Mouse (Mus musculus): ENCODE results near the gene Gm29797. TPM values are rescaled to one million over a fixed set of nuclear protein-coding genes. Genes with fewer than 3 reads are reported as not detected.

Gene Gm29797
- polyA plus RNA-seq, 1 experiment from 2014 or later, result not detected

- Histone ChIP-seq H3K36me3 (ENCODE audit: control insufficient read depth, insufficient read depth, low read length) (no peaks in the 10 kb centered on the region), H3K9ac (ENCODE audit: low read depth, low read length) (peak overlapping the region; percentile 44; the same call in 1 of the 2 replicates), H3K27ac (ENCODE audit: low read depth, low read length) (no peak overlapping the region), H3K27me3 (ENCODE audit: control insufficient read depth, insufficient read depth, low read length) (peaks cover 47% of the 10 kb centered on the region), H3K4me2 (replicated peaks; ENCODE audit: low read depth, low read length) (peak overlapping the region; percentile 66), H3K9me3 (ENCODE audit: control insufficient read depth, low read length) (no peaks in the 10 kb centered on the region), H3K4me3 (ENCODE audit: low read length) (peak overlapping the region; percentile 52), H3K4me1 (ENCODE audit: control insufficient read depth, insufficient read depth, low read length) (peaks cover 13% of the 10 kb centered on the region)
- WGBS, result 3% methylated on average over 45 of the region's 56 CpGs
- ATAC-seq (ENCODE audit: low FRiP score, low TSS enrichment), result peak; percentile 26
Measured at GRCm38 (mm10) chr2:181670285-181670912, 13.6 kb downstream of the Gm29797 start.

DNA sequence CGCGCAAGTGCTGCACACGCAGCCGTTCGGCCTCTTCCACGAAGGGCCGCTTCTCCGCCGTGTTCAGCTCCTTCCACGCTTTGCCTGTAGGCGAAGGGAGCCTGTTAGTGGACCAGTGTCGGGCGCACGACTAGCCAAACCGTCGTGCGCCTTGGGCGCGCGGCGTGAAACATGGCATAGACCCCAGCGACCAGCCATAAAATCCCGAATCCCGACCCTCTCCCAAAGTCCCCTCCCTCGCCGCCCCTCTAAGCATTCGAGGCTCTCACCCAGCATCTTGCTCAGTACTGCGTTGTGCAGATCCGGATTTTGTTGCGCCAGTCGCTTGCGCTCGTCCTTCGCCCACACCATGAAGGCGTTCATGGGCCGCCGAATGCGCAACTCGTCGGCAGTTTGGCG lies 14.1 kb downstream of the Gm29797 start:
- H3K4me3 ChIP-seq (ENCODE audit: low read length), result peak overlapping the region; percentile 52
- peak overlapping the region; percentile 44; the same call in 1 of the 2 replicates for H3K9ac ChIP-seq (ENCODE audit: low read depth, low read length)
- peaks cover 17% of the 10 kb centered on the region for H3K4me1 ChIP-seq (ENCODE audit: control insufficient read depth, insufficient read depth, low read length)
- H3K9me3 ChIP-seq (ENCODE audit: control insufficient read depth, low read length), result no peaks in the 10 kb centered on the region
- under 1% methylated on average over 41 of the region's 41 CpGs for WGBS
- no peak for ATAC-seq (ENCODE audit: low FRiP score, low TSS enrichment)
- no peaks in the 10 kb centered on the region for H3K36me3 ChIP-seq (ENCODE audit: control insufficient read depth, insufficient read depth, low read length)
- peak overlapping the region; percentile 66 for H3K4me2 ChIP-seq (replicated peaks; ENCODE audit: low read depth, low read length)
- peak overlapping the region; percentile 65 for H3K27ac ChIP-seq (ENCODE audit: low read depth, low read length)
- peaks cover 47% of the 10 kb centered on the region for H3K27me3 ChIP-seq (ENCODE audit: control insufficient read depth, insufficient read depth, low read length)

GRCm38 (mm10) chr2:181671326-181671725 lies 14.5 kb downstream of the Gm29797 start, which contains the start of gene Sox18:
Sox18 (minus strand) TSS chr2:181671640.
- Histone ChIP-seq H3K4me1 (ENCODE audit: control insufficient read depth, insufficient read depth, low read length) (peaks cover 17% of the 10 kb centered on the region), H3K4me2 (replicated peaks; ENCODE audit: low read depth, low read length) (peak within 1 kb of the TSS; percentile 66), H3K36me3 (ENCODE audit: control insufficient read depth, insufficient read depth, low read length) (no peaks in the 10 kb centered on the region), H3K4me3 (ENCODE audit: low read length) (peak within 1 kb of the TSS; percentile 52), H3K9ac (ENCODE audit: low read depth, low read length) (peak within 1 kb of the TSS; percentile 44; the same call in 1 of the 2 replicates), H3K9me3 (ENCODE audit: control insufficient read depth, low read length) (no peaks in the 10 kb centered on the region), H3K27me3 (ENCODE audit: control insufficient read depth, insufficient read depth, low read length) (peaks cover 47% of the 10 kb centered on the region), H3K27ac (ENCODE audit: low read depth, low read length) (peak within 1 kb of the TSS; percentile 65)
- 1% methylated on average over 39 of the region's 43 CpGs for WGBS
- peak; percentile 18; the same call in 1 of the 2 replicates for ATAC-seq (ENCODE audit: low FRiP score, low TSS enrichment)

DNA sequence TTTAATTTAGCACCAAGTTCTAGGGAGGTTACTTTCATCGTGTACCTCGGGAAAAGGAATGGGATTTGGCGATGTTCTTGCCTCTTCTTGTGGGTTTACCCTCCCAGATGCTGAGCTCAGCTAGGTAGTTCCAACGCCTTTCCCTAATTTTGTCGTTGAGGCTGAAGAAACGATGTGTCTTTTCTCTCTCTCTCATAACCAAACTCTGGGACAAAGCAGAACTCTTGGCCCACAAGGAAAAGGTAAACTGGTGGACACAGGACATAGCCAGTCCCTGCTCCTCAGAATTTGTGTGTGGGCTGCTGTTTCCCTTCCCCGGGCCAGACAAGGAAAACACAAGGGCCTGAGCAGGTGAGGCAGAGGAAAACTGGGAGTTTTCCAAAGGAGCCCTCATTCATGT lies 15.2 kb downstream of the Gm29797 start:
- H3K4me3 ChIP-seq (ENCODE audit: low read length), result peak overlapping the region; percentile 52
- no peak overlapping the region for H3K4me2 ChIP-seq (replicated peaks; ENCODE audit: low read depth, low read length)
- H3K27me3 ChIP-seq (ENCODE audit: control insufficient read depth, insufficient read depth, low read length), result peaks cover 47% of the 10 kb centered on the region
- no peak for ATAC-seq (ENCODE audit: low FRiP score, low TSS enrichment)
- no peaks in the 10 kb centered on the region for H3K36me3 ChIP-seq (ENCODE audit: control insufficient read depth, insufficient read depth, low read length)
- no peak overlapping the region for H3K9ac ChIP-seq (ENCODE audit: low read depth, low read length)
- H3K4me1 ChIP-seq (ENCODE audit: control insufficient read depth, insufficient read depth, low read length), result peaks cover 17% of the 10 kb centered on the region
- no peak overlapping the region for H3K27ac ChIP-seq (ENCODE audit: low read depth, low read length)
- H3K9me3 ChIP-seq (ENCODE audit: control insufficient read depth, low read length), result no peaks in the 10 kb centered on the region
- 30% methylated on average over 7 of the region's 7 CpGs for WGBS

- H3K4me2 ChIP-seq (replicated peaks; ENCODE audit: low read depth, low read length), result no peak overlapping the region
- H3K27me3 ChIP-seq (ENCODE audit: control insufficient read depth, insufficient read depth, low read length), result peaks cover 47% of the 10 kb centered on the region
- H3K9me3 ChIP-seq (ENCODE audit: control insufficient read depth, low read length), result no peaks in the 10 kb centered on the region
- peaks cover 17% of the 10 kb centered on the region for H3K4me1 ChIP-seq (ENCODE audit: control insufficient read depth, insufficient read depth, low read length)
- peak; percentile 18; the same call in 1 of the 2 replicates for ATAC-seq (ENCODE audit: low FRiP score, low TSS enrichment)
- H3K4me3 ChIP-seq (ENCODE audit: low read length), result no peak overlapping the region
- no peak overlapping the region for H3K27ac ChIP-seq (ENCODE audit: low read depth, low read length)
- no peak overlapping the region for H3K9ac ChIP-seq (ENCODE audit: low read depth, low read length)
- 70% methylated on average over 1 of the region's 1 CpGs for WGBS
- H3K36me3 ChIP-seq (ENCODE audit: control insufficient read depth, insufficient read depth, low read length), result no peaks in the 10 kb centered on the region
Measured at GRCm38 (mm10) chr2:181673501-181673900, 16.7 kb downstream of the Gm29797 start.

- H3K9ac ChIP-seq (ENCODE audit: low read depth, low read length), result no peak overlapping the region
- no peak overlapping the region; the same call in 1 of the 2 replicates for H3K4me2 ChIP-seq (replicated peaks; ENCODE audit: low read depth, low read length)
- peaks cover 38% of the 10 kb centered on the region for H3K27me3 ChIP-seq (ENCODE audit: control insufficient read depth, insufficient read depth, low read length)
- no peaks in the 10 kb centered on the region for H3K9me3 ChIP-seq (ENCODE audit: control insufficient read depth, low read length)
- no peak overlapping the region for H3K4me3 ChIP-seq (ENCODE audit: low read length)
- no peaks in the 10 kb centered on the region for H3K36me3 ChIP-seq (ENCODE audit: control insufficient read depth, insufficient read depth, low read length)
- no peak for ATAC-seq (ENCODE audit: low FRiP score, low TSS enrichment)
- WGBS, result 85% methylated on average over 4 of the region's 4 CpGs
- H3K4me1 ChIP-seq (ENCODE audit: control insufficient read depth, insufficient read depth, low read length), result peaks cover 22% of the 10 kb centered on the region
- H3K27ac ChIP-seq (ENCODE audit: low read depth, low read length), result no peak overlapping the region
Measured at GRCm38 (mm10) chr2:181674934-181675333, 18.1 kb downstream of the Gm29797 start.

GRCm38 (mm10) chr2:181675454-181675853 lies 18.6 kb downstream of the Gm29797 start:
- Histone ChIP-seq H3K9me3 (ENCODE audit: control insufficient read depth, low read length) (no peaks in the 10 kb centered on the region), H3K36me3 (ENCODE audit: control insufficient read depth, insufficient read depth, low read length) (no peaks in the 10 kb centered on the region), H3K27ac (ENCODE audit: low read depth, low read length) (peak overlapping the region; percentile 31; the same call in 1 of the 2 replicates), H3K4me2 (replicated peaks; ENCODE audit: low read depth, low read length) (peak overlapping the region; percentile 44), H3K4me3 (ENCODE audit: low read length) (peak overlapping the region; percentile 23), H3K4me1 (ENCODE audit: control insufficient read depth, insufficient read depth, low read length) (peaks cover 22% of the 10 kb centered on the region), H3K27me3 (ENCODE audit: control insufficient read depth, insufficient read depth, low read length) (peaks cover 33% of the 10 kb centered on the region), H3K9ac (ENCODE audit: low read depth, low read length) (peak overlapping the region; percentile 37; the same call in 1 of the 2 replicates)
- under 1% methylated on average over 14 of the region's 14 CpGs for WGBS
- peak; percentile 32 for ATAC-seq (ENCODE audit: low FRiP score, low TSS enrichment)

GRCm38 (mm10) chr2:181676424-181676823 lies 19.6 kb downstream of the Gm29797 start:
- Histone ChIP-seq H3K27me3 (ENCODE audit: control insufficient read depth, insufficient read depth, low read length) (peaks cover 23% of the 10 kb centered on the region), H3K4me1 (ENCODE audit: control insufficient read depth, insufficient read depth, low read length) (peaks cover 17% of the 10 kb centered on the region), H3K27ac (ENCODE audit: low read depth, low read length) (peak overlapping the region; percentile 31; the same call in 1 of the 2 replicates), H3K4me3 (ENCODE audit: low read length) (no peak overlapping the region), H3K4me2 (replicated peaks; ENCODE audit: low read depth, low read length) (no peak overlapping the region), H3K9me3 (ENCODE audit: control insufficient read depth, low read length) (no peaks in the 10 kb centered on the region), H3K36me3 (ENCODE audit: control insufficient read depth, insufficient read depth, low read length) (no peaks in the 10 kb centered on the region), H3K9ac (ENCODE audit: low read depth, low read length) (no peak overlapping the region)
- WGBS, result 64% methylated on average over 2 of the region's 2 CpGs
- no peak for ATAC-seq (ENCODE audit: low FRiP score, low TSS enrichment)

DNA sequence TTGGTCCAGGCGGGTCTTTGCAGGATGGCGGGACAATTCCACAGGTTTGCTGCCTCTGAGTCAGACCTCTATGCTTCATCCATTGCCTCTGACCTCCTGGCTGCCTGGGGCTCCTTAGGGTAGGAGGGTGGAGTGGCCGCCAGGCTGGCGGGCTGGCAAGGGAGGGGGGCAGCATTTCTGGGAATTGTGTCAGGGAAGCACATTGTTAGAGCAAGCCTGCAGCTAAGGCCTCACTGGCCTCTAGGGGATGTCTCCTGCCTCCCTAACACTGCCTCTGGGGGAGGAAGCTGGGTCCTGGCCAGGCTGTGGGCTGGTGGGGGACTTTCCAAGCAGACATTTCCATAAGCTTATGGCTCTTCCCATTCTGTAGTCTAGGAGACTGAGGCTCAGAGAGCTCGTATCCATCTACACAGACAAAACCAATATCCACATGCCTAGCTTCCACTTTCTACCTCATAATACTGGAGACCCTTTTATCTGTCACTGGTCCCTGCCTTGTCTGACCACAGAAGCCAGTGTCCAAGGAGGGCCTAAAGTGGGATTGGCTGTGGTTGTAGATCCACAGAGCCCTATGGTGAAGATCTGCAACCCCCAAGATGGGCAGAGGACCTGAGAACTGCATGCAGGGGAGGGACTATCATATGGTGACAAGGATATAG lies 20.4 kb downstream of the Gm29797 start:
- 76% methylated on average over 5 of the region's 5 CpGs for WGBS
- H3K36me3 ChIP-seq (ENCODE audit: control insufficient read depth, insufficient read depth, low read length), result no peaks in the 10 kb centered on the region
- H3K9me3 ChIP-seq (ENCODE audit: control insufficient read depth, low read length), result no peaks in the 10 kb centered on the region
- peak overlapping the region; percentile 5; the same call in 1 of the 2 replicates for H3K27ac ChIP-seq (ENCODE audit: low read depth, low read length)
- no peak overlapping the region for H3K4me2 ChIP-seq (replicated peaks; ENCODE audit: low read depth, low read length)
- no peak for ATAC-seq (ENCODE audit: low FRiP score, low TSS enrichment)
- H3K27me3 ChIP-seq (ENCODE audit: control insufficient read depth, insufficient read depth, low read length), result peaks cover 15% of the 10 kb centered on the region
- H3K4me3 ChIP-seq (ENCODE audit: low read length), result no peak overlapping the region
- H3K4me1 ChIP-seq (ENCODE audit: control insufficient read depth, insufficient read depth, low read length), result peaks cover 15% of the 10 kb centered on the region
- no peak overlapping the region for H3K9ac ChIP-seq (ENCODE audit: low read depth, low read length)

All from kidney, embryonic 14.5 days (tissue).